Mouse (Mus musculus) heart, embryonic 12.5 days (tissue): ENCODE measurements around the gene Gnpda2. TPM values are rescaled to one million over a fixed set of nuclear protein-coding genes. Genes with fewer than 3 reads are reported as not detected.

Source experiments
- polyA plus RNA-seq: library from polyadenylated mRNA; unstranded; fragments of >200 nt; fragmentation: Nextera tagmentation; extraction: Ambion mirVana; gene quantifications from 2 replicates; pipeline ENCODE4 v1.2.1, GENCODE M21; 2016

Gene Gnpda2
- polyA plus RNA-seq, 1 experiment from 2014 or later, result 29.8 TPM

Other genes starting within 250 kb of the Gnpda2 start
- 6.1 and 6.9 TPM in 2 replicates for gene Yipf7, start 49.7 kb downstream of the Gnpda2 start, polyA plus RNA-seq
- gene Guf1, start 35.4 kb downstream of the Gnpda2 start, polyA plus RNA-seq, result 34.8 and 37.9 TPM in 2 replicates